Mouse (Mus musculus): Measurements from ENCODE around the gene Lrrc26.
"Not testable (repeated sequence)": the region's sequence is repeated elsewhere in the genome, so short reads cannot be mapped to it uniquely, and the experiment has no call there.

Lrrc26 gene

DNA sequence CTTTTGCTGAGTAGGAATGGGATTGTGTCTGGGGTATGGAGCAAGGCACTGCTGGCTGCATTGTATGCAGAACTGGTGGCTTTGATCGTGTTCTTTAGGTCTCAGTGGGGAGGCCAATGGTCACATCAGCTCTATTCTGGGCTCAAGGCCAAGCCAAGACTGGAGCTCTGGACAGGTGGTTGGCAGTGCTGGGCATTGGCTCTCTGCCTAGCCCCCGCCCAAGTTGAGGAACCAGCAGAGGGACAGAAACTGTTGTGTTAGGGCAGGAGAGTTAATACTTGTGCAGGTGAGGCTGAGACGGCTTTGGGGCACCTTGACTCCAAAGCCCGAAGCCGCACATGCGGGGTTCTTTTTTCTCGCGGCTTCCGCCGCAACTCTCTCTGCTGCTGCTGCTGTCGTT is at the start of gene Lrrc26:
TSS of gene Lrrc26 (plus strand) at position 265 of the 400 bp plus-strand sequence.
- DNase-seq (ENCODE audit: low spot score in 2 of 2): no peak

DNA sequence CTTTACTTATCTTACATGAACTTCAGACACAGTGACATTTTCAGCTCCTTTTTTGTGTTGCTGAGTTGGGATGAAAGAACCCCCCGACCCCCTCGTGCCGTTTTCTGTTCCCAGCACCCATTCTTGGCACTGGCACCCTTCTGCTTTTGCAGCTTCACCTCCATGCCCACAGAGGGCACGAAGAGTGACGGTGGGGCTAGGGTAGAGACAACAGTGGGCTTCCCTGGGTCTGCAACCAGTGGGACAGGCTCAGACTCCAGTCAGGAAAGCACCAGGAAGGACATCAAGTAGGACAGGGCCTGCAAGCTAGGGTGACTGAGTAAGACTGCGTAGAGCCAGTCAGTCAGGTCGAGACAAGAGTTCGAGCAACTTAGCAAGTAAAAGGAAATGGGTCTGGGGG is 49.4 kb upstream of the Lrrc26 start:
- no peak for DNase-seq (ENCODE audit: low spot score in 2 of 2)

DNA sequence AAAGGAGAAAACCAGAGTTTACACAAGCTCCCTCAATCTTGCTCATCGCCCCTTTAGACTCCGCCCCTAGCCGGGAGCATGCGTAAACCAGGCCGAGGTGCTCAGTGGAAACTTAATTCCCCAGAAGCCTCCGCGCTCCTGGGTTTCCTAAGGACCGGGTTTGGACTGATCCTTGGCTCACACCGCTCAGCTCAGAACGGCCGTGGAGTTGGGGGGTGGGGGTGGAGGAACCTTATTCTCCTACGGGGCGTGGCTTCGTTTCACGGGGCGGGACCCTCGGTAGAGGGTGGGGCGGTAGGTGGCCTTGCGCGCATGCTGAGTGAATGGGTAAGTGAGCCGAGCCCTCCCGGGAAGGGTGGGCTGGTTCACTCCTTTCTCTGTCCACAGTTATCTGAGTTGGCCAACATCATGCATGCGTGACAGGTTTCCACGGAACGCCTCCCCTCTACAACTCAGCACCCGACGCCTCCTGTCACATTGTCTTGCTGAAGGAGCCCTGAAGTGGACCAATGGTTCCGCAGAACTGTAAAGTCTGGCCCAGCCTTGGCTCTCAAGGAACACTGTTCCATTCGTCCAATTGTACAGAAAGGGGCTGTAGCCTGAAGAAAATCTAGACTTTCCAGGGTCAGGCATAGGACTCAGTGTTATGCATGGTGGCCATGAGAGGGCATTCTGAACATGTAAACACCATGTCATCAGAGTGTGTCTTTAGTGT is 48.8 kb upstream of the Lrrc26 start:
- DNase-seq (ENCODE audit: low spot score in 2 of 2): peak; percentile 57 to 60

DNA sequence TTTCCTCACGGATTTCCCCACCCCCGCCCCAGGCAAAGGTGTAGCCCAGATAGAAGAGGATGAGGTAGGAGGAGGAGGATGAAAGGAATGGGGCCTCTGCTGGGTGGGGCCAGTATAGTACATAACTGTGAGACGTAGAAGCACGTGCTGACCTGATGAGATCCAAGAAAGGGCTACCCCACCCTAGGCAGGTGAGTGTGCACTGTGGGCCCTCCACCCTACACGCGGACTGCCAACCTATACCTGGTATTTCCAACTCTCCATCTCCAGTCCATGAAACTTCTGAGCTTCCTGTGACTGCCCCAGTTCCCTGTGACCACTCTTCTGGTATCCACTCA is 48.3 kb upstream of the Lrrc26 start:
- DNase-seq (ENCODE audit: low spot score in 2 of 2): no peak

DNA sequence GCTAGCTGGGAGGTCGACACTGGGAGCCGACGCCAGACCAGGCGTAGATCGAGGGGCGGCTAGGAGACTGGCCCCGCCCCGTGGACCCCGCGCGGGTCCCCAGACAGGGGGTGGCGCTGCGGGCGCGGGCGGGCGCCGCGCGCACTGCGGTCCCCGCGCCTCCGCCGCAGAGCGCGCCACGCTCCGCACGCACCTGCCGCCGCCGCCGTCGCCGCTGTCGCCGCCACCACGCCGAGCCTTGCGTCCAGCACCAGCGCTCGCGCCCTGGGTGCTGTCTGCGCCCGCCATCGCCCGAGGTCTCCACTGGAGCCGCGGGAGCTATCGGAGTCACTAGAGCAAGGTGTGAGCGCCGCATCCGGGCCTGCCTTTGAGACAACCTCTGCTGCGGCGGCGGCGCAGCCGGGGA is 47.6 kb upstream of the Lrrc26 start, which contains the start of the genes Rnf208 and Cysrt1:
TSS of gene Rnf208 (plus strand) at position 155 of the 406 bp plus-strand sequence.
TSS of gene Cysrt1 (minus strand) at position 352 of the 406 bp plus-strand sequence.
- DNase-seq (ENCODE audit: low spot score in 2 of 2): no peak

DNA sequence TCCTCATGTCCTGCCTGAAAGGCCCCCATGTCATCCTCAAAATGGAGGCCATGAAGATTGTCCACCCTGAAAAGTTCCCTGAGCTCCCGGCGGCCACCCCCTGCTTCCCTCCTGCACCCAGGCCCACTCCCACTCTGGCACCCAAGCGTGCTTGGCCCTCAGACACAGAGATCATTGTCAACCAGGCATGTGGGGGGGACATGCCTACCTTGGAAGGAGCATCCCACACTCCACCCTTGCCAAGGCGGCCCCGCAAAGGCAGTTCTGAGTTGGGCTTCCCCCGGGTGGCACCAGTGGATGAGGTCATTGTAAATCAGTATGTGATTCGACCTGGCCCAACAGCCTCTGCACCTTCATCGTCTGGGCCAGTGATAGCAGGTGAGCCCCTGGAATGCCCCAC is 46.4 kb upstream of the Lrrc26 start:
- no peak for DNase-seq (ENCODE audit: low spot score in 2 of 2)

DNA sequence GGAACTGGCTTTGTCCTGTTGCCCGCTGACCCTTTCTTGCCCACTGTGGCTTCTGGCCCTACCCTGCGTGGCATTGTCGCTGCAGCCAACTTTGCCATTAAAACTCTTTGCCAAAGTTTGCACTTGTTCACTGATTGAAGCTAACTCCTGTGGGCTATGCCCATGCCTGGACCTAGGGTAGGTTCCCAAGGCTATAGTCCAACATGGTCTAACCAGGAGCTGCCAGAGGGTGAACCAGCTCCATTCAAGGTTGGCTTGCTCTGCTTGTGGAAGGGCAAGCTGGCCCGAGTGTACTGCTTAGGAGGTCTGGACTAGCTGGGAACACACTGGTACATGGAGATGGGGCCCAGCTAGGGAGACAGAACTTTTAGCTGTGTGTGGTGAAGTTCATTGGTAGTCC is 45.6 kb upstream of the Lrrc26 start:
- DNase-seq (ENCODE audit: low spot score in 2 of 2): no peak

DNA sequence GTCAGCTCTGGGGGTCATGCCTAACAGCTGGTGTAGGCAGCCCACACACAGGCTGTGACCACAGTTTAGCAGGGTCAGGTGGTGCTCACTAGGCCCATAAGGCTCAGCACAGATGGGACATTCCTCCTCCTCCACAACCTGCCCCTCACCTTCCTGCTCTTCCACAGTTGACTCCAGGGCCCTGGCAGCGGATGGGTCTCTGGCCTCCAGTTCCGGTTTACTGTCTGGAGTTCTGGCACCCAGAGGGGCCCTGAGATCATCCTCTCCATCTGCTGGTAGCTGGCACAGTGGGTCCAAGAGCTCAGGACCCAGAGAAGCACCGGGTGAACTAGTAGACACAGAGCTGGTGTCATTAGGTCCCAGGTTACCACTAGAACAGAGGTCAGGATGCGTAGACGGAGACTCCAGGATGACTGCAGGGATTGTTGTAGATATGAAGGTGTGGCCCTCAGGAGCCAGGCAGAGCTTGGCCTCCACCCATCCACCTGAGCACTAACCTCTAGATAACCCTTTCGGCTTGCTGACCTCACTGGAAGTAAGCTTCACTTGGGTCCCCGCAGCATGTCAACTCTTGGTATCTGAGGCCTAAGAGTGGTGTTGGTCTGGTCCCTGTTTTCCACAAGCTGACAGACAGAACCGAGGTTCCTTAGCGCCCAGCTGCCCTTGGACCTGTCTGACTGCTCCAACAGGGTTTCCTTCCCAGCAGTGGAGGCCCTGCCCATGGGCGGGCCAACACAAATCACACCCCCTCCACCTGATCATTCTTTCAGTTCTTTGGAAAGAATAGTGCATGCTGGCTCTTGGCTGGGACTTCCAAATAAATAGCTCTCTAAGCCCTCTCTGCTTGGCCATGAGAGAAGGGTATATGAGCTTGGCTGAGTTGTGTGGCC is 43.3 kb upstream of the Lrrc26 start, which contains the start of gene AL732309.1:
TSS of gene AL732309.1 (minus strand) at position 681 of the 890 bp plus-strand sequence.
- no peak for DNase-seq (ENCODE audit: low spot score in 2 of 2)

DNA sequence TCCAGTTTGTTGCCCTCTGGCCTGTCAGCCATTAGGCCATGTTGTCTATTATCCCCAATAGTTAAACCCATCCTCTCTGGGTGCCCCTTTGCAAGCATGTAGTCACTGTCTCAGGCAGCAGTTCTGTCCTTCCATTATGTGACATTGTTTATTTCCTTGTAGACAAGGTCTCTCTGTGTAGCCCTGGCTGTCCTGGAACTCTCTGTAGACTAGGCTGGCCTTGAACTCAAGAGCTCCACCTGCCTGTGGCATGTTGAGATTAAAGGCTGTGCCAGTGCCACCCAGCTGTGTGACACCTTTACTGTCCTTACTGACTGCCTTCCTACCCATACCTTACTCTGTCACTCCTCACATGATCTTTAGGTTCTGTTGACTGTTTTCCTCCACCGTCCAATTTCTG is 37.4 kb upstream of the Lrrc26 start:
- no peak for DNase-seq (ENCODE audit: low spot score in 2 of 2)

DNA sequence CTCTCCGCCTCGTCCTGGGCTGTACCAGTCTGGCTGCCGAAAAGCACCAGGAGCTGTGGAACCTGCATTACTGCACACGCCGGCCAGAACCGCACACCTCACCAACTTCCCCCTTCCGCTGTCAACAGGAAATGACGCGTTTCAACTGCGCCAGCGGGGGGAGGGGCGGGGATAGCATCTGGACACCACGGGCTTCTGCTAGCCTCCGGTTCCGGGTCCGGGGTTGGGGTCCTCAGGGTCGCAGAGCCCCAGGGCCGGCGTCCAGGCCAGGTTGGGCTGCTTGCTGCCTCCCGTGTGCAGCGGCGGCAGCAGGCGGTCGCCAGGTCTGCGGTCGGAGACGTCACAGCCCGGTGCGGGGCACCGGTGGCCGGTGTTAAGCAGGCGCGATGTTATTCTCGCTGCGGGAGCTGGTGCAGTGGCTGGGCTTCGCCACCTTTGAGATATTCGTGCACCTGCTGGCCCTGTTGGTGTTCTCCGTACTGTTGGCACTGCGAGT is 34.4 kb upstream of the Lrrc26 start, which contains the start of gene Tmem203:
TSS of gene Tmem203 (plus strand) at position 156 of the 496 bp plus-strand sequence.
- peak; percentile 82 to 85 for DNase-seq (ENCODE audit: low spot score in 2 of 2)

DNA sequence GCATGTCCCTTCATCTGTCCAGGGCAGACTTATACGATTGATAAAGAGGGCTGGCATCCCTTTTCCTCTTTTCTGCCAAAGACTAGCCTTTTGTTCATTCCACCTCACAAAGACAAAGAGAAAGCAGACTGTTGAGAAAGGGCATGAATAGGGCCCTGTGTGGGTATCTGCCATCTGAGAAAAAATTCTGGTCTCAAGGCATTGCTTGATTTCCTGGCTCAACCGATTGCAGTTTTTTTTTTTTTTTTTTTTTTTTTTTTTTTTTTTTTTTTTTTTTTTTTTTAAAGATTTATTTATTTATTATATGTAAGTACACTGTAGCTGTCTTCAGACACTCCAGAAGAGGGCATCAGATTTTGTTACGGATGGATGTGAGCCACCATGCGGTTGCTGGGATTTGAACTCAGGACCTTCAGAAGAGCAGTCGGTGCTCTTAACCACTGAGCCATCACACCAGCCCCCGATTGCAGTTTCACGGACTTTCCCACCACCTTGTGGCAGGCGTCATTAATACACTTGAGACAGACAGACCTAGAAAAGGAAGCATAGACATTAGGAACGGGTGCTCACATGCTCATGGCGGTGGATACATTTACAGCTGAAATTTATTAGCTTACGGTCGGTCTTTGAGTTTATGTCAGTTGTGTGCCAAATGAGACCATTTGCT is 33.1 kb upstream of the Lrrc26 start:
- DNase-seq (ENCODE audit: low spot score in 2 of 2): not testable (repeated sequence)

DNA sequence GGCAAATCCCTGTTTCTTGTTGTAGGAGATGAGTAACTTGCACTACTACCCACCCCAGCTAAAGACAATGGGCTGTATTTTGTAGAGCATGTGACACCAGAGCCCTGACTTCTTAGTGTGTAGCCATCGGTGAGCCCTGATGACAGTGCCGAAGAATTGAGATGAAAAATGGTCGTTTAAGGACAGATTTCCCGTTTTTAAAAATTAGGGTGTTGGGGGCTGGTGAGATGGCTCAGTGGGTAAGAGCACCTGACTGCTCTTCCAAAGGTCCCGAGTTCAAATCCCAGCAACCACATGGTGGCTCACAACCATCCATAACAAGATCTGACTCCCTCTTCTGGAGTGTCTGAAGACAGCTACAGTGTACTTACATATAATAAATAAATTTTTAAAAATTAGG is 32.5 kb upstream of the Lrrc26 start:
- DNase-seq (ENCODE audit: low spot score in 2 of 2): not testable (repeated sequence)

DNA sequence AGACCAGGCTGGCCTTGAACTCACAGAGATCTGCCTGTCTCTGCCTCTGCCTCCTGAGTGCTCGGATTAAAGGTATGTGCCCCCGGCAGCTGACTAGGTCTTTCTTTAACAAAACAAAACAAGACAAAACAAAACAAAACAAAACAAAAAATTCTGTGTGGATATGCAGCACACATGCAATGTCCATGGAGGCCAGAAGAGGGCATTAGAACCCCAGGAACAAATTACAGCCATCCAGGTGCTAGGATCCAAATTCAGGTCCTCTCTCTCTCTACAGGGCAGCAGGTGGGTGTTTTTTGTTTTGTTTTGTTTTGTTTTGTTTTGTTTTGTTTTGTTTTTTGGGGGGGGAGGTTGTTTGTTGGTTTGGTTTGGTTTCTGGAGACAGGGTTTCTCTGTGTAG is 30.8 kb upstream of the Lrrc26 start:
- no peak for DNase-seq (ENCODE audit: low spot score in 2 of 2)

DNA sequence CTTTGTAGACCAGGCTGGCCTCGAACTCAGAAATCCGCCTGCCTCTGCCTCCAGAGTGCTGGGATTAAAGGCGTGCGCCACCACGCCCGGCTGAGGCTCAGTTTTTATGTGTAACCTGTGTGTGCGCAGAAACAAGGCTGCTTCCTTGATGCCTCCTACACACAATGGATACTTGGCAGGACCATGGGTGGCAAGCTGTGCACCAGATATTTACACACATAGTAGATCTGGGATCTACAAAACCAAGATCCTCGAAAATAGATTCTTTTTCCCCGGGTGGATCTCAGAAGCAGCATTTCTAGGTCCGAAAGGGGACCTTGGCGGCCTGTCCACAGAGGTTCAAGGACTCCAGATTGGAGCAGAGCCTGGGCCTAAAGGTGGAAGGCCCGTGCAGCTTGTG is 27.8 kb upstream of the Lrrc26 start:
- no peak for DNase-seq (ENCODE audit: low spot score in 2 of 2)

DNA sequence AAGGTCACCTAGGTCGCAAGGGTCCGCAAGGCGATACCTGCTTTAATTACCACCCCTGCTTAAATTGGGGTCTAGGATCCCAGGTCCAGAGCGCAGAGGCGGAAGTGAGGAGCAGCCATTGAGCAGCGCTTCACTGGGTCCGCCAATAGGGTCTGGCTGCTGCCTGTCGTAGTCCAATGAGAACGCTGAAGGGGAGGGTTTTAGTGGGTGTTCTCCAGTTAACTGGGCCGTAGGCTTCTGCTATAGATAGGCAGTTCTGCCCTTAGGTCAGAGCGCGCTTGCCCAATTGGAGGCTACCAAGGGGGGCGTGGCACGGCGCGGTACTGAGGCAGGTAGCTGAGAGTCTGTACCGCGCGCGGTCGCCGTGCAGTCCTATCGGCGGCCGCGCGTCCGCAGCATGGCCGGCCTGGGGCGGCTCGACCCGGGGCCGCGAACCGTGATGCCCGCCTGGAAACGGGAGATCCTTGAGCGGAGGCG is 27.4 kb upstream of the Lrrc26 start, which contains the start of gene Tprn:
TSS of gene Tprn (plus strand) at position 328 of the 477 bp plus-strand sequence.
- DNase-seq (ENCODE audit: low spot score in 2 of 2): peak; percentile 96 to 98

DNA sequence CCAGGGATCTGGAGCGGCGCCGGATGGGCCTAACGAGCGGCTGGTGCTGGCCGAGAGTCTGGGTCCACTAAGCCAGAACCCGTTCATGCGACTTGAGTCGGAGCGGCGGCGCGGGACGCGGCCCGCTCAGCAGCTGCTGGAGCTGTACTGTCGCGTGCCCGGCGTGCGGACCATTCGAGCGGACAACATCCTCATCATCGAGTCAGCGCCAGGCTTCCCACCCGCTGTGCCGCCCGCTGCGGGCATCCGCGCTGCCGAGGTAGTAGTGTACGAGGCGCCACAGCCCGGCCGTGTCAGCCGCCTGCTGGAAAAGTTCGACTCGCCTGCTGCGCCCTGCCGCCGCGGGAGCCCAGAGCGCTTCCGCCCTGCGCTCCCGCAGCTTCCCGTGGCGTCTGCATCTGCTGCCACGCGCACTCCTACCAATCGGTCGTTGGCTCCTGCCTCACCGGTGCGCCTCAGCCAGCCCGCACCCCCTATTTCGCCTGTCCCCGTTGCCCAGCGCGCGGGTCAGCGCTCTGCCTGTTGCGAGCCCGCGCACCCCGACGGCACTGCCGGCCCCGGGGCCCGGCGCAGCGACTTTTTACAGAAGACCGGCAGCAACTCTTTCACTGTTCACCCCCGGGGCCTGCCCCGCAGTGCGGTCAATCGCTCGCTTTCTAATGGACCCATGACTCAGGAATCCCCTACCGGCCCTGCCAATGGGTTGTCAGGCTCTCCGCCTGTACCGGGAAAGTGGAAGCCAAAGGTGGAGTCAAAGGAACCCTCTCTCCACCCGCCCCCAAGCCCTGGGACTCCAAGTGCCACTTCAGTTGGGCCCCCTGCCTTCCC is 26.7 kb upstream of the Lrrc26 start:
- DNase-seq (ENCODE audit: low spot score in 2 of 2): no peak

DNA sequence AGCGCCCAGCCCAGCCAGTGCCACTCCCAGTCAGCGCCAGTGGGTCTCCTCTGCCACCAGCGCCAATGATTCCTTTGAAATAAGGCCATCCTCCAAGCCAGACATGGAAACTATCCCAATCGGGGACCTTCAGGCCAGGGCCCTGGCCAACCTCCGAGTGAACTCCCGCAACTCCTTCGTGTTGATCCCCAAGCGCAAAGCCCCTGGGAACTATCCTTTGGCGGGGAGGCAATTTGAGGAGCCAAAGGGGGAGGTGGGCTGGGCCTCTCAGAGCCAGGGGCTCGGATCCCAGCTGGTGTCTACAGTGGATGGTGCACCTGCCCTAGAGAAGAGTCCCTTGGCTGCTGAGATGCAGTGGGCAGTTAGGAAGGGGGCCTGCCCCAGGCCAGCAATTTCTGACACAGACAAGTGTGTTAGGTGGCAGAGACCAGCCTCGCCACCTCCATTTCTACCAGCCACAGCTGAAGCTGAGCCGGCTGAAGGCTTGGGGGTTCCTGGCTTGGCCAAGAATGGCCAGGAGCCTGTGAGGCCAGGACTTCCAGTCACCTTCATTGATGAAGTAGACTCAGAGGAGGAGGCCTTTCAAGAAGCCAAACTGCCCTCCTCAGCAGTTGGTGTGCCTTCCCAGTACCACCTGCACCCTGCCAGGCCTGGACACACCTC is 26.0 kb upstream of the Lrrc26 start:
- no peak for DNase-seq (ENCODE audit: low spot score in 2 of 2)

DNA sequence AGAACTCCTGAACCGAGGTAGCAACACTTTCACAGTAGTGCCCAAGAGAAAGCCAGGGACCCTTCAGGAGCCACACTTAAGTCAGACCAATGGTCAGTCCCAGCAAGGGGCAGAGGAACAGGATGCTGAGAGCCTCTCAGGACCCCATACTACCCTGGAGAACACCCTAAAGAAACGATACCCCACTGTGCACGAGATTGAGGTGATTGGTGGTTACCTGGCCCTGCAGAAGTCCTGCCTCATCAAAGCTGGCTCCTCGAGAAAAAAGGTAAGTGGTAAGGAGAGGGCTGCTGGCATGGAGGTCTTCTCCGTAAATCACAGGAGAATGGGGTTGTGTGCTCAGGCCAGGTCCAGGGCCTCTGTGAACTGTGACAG is 25.4 kb upstream of the Lrrc26 start:
- no peak for DNase-seq (ENCODE audit: low spot score in 2 of 2)

DNA sequence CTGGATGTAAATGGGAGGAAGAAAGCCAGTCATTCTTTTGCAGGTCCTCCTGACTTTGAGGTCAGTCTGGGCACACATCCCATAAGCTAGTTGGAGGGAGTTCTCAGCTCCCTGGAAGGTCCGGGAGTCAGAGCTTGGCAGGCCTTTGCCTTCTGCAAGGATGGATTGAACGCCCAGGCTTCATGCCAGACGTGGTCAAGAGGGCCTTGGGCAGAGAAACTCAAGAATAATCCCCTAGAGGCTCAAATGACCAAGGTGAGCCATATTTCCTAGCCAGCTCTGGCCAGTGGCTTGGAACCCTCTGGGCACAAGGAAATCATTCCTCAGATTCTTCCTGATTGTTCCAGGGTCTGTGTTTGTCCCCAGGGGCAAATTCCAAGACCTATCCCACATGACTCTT is 24.9 kb upstream of the Lrrc26 start:
- no peak for DNase-seq (ENCODE audit: low spot score in 2 of 2)

DNA sequence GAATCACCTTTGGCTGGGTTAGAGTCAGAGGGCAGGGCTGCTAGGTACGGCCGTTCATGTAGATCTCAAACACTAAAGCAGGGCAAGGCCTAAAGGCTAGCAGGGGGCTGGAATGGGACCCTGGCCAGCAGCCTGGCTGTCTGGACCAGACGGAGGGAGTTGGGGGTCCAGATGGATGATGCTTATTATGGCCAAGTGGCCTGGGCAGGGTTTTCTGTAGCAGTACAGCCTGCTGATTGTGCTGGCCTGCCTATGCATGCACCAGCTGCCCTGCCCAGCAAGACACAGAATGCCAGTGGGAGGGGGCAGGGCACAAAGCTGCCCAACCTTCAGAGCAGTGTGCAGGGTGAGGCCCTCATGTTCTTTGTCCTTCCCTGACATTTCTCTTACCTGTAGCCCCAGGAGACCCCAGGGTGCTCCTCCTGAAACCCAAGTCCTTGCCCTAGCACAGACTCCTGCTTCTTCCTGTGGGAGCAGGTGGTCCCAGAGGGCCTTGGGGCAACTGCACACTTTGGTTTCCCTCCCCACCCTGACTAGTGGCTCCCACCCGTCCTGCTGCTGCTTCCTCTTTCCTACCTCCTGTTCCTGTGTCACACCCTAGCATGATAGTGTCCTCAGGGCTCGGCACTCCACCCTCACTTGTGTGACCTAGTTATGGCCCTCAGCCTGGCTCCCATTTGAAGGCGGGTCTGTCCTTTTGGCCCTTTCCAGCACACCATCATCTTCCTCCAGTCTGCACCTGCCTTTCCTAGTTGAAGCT is 23.6 kb upstream of the Lrrc26 start:
- DNase-seq (ENCODE audit: low spot score in 2 of 2): peak; percentile 40 to 71

All from heart, adult 9 months (tissue).